Mouse (Mus musculus): Measurements from ENCODE around the gene Sh3gl1.

DNA sequence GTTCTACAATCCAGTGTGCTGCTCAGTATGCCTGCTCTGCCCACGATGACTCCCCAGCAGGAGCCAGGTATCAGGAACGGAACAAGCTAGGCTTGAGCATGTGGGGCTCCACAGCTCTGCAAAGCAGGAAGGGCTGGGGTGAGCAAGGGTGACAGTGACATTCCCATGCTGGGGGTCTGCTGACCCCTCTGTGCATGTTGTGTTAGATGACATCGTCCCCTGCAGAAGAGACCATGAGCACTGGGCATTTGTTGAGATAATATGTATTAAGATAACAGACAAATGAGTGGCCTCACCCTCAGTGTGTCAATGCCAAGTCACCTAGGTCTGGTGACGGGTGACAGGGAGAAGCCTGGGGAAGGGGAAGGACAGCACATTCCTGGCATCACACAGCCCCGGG, 11.5 kb downstream of the Sh3gl1 start:
- no peak for TF ChIP-seq CTCF (IDR thresholded peaks at IDR 0.05; ENCODE audit: borderline replicate concordance, insufficient read depth, low read depth, low read length)
- no peak for TF ChIP-seq POLR2A (IDR thresholded peaks at IDR 0.05; ENCODE audit: borderline replicate concordance, insufficient read depth, low read length)
